Mouse (Mus musculus) embryonic facial prominence, embryonic 14.5 days (tissue): ENCODE measurements around the gene Cilp2. TPM values are rescaled to one million over a fixed set of nuclear protein-coding genes. Genes with fewer than 3 reads are reported as not detected.
A peak's percentile ranks its signal among the peaks of the same experiment; 100 is the strongest.

Experiments
- ATAC-seq: fragments of 200-750 bp; cut with Nextera tagmentation; 2 replicates; pipeline ENCODE4 v1.8.0; 2017; ENCODE audit warnings: low read depth, moderate number of reproducible peaks, moderate TSS enrichment
- DNase-seq: peaks from one replicate; pipeline ENCODE4 v3.0.0-alpha.2; 2015; ENCODE audit warnings: low spot score
- H3K27ac ChIP-seq: fragments of 300-500 bp; sonication (generic); replicated peaks from 2 replicates; pipeline ENCODE4 v1.5.1; 2014; ENCODE audit warnings: low read depth, mild to moderate bottlenecking, low read length, moderate library complexity
- H3K27me3 ChIP-seq: fragments of 300-500 bp; sonication (generic); replicated peaks from 2 replicates; pipeline ENCODE4 v1.6.1; 2014; ENCODE audit warnings: low read length; ENCODE audit not compliant: control insufficient read depth, insufficient read depth
- H3K36me3 ChIP-seq: fragments of 300-500 bp; sonication (generic); 2 replicates; pipeline ENCODE4 v1.6.1; 2014; ENCODE audit warnings: low read length, mixed read lengths; ENCODE audit not compliant: control insufficient read depth, insufficient read depth
- H3K4me1 ChIP-seq: fragments of 300-500 bp; sonication (generic); 2 replicates; pipeline ENCODE4 v1.6.1; 2014; ENCODE audit warnings: antibody characterized with exemption, low read length; ENCODE audit not compliant: control insufficient read depth, insufficient read depth
- H3K4me2 ChIP-seq: fragments of 300-500 bp; sonication (generic); 2 replicates; pipeline ENCODE4 v1.6.1; 2014; ENCODE audit warnings: low read depth, mild to moderate bottlenecking, low read length, moderate library complexity, mixed read lengths
- H3K4me3 ChIP-seq: fragments of 300-500 bp; sonication (generic); 2 replicates; pipeline ENCODE4 v1.5.1; 2014; ENCODE audit warnings: low read depth, mild to moderate bottlenecking, low read length
- H3K9ac ChIP-seq: fragments of 300-500 bp; sonication (generic); 2 replicates; pipeline ENCODE4 v1.6.1; 2014; ENCODE audit warnings: low read depth, mild to moderate bottlenecking, low read length, moderate library complexity, mixed read lengths
- H3K9me3 ChIP-seq: fragments of 300-500 bp; sonication (generic); 2 replicates; pipeline ENCODE4 v1.6.1; 2016; ENCODE audit warnings: low read length; ENCODE audit not compliant: control insufficient read depth
- WGBS: fragments of 180-500 bp; shearing (Covaris S2); extraction: QIAGEN DNeasy Blood & Tissue Kit; methylation state at CpG from one replicate; pipeline ENCODE4 v1.1.7; 2014; 5-methylcytosine and 5-hydroxymethylcytosine counted together
- polyA plus RNA-seq: library from polyadenylated mRNA; unstranded; fragments of >200 nt; fragmentation: Nextera tagmentation; extraction: Ambion mirVana; gene quantifications from 2 replicates; pipeline ENCODE4 v1.2.1, GENCODE M21; 2014

Gene Cilp2
- polyA plus RNA-seq, 1 experiment from 2014 or later: 1.3 TPM

- Histone ChIP-seq H3K9me3 (no peaks in the 10 kb centered on the region), H3K4me2 (no peak overlapping the region), H3K4me1 (no peaks in the 10 kb centered on the region), H3K27me3 (no peaks in the 10 kb centered on the region), H3K4me3 (no peak overlapping the region), H3K36me3 (no peaks in the 10 kb centered on the region), H3K9ac (no peak overlapping the region), H3K27ac (no peak overlapping the region)
- 79% methylated on average over 7 of the region's 7 CpGs for WGBS
- DNase-seq (no peak), ATAC-seq (no peak)
Measured at GRCm38 (mm10) chr8:69850926-69851506, 36.5 kb downstream of the Cilp2 start.

GRCm38 (mm10) chr8:69849899-69850298 is 37.6 kb downstream of the Cilp2 start:
- WGBS: 33% methylated on average over 3 of the region's 3 CpGs
- H3K27ac ChIP-seq: no peak overlapping the region
- ATAC-seq (no peak), DNase-seq (no peak)
- H3K4me2 ChIP-seq: no peak overlapping the region
- H3K4me1 ChIP-seq: no peaks in the 10 kb centered on the region
- no peaks in the 10 kb centered on the region for H3K36me3 ChIP-seq
- no peak overlapping the region for H3K4me3 ChIP-seq
- no peaks in the 10 kb centered on the region for H3K9me3 ChIP-seq
- H3K9ac ChIP-seq: no peak overlapping the region
- no peaks in the 10 kb centered on the region for H3K27me3 ChIP-seq

- H3K27me3 ChIP-seq: no peaks in the 10 kb centered on the region
- no peak overlapping the region for H3K27ac ChIP-seq
- ATAC-seq (peak; percentile 71), DNase-seq (peak; percentile 57)
- H3K4me3 ChIP-seq: no peak overlapping the region
- H3K36me3 ChIP-seq: no peaks in the 10 kb centered on the region
- H3K9ac ChIP-seq: no peak overlapping the region
- H3K4me1 ChIP-seq: no peaks in the 10 kb centered on the region
- 76% methylated on average over 8 of the region's 8 CpGs for WGBS
- no peak overlapping the region for H3K4me2 ChIP-seq
- no peaks in the 10 kb centered on the region for H3K9me3 ChIP-seq
Measured at GRCm38 (mm10) chr8:69848951-69849350, 38.5 kb downstream of the Cilp2 start.

- H3K36me3 ChIP-seq: no peaks in the 10 kb centered on the region
- H3K27ac ChIP-seq: no peak overlapping the region
- ATAC-seq: no peak
- 60% methylated on average over 3 of the region's 3 CpGs for WGBS
- DNase-seq: no peak
- H3K27me3 ChIP-seq: no peaks in the 10 kb centered on the region
- no peaks in the 10 kb centered on the region for H3K9me3 ChIP-seq
- H3K9ac ChIP-seq: no peak overlapping the region
- no peak overlapping the region for H3K4me2 ChIP-seq
- H3K4me1 ChIP-seq: no peaks in the 10 kb centered on the region
- H3K4me3 ChIP-seq: no peak overlapping the region
Measured at GRCm38 (mm10) chr8:69847167-69848065, 40.1 kb downstream of the Cilp2 start.

- Histone ChIP-seq H3K4me1 (0 out of 2 replicates have a peak, but pooled peaks cover 4% of the 10 kb centered on the region), H3K36me3 (no peaks in the 10 kb centered on the region), H3K27ac (no peak overlapping the region), H3K4me2 (no peak overlapping the region), H3K27me3 (no peaks in the 10 kb centered on the region), H3K4me3 (no peak overlapping the region), H3K9ac (no peak overlapping the region), H3K9me3 (no peaks in the 10 kb centered on the region)
- no peak for DNase-seq
- no peak for ATAC-seq
- 64% methylated on average over 8 of the region's 8 CpGs for WGBS
Measured at GRCm38 (mm10) chr8:69837057-69837682, 50.3 kb downstream of the Cilp2 start.

GRCm38 (mm10) chr8:69832298-69832853 is 55.1 kb downstream of the Cilp2 start, which contains the start of gene Pbx4:
TSS of gene Pbx4 (plus strand) at chr8:69832491.
- Histone ChIP-seq H3K36me3 (peaks cover 6% of the 10 kb centered on the region; the same call in 1 of the 2 replicates), H3K27ac (no peak within 1 kb of the TSS), H3K4me2 (peak within 1 kb of the TSS; percentile 95), H3K4me1 (0 out of 2 replicates have a peak, but pooled peaks cover 7% of the 10 kb centered on the region), H3K9me3 (no peaks in the 10 kb centered on the region), H3K4me3 (peak within 1 kb of the TSS; percentile 63), H3K27me3 (no peaks in the 10 kb centered on the region), H3K9ac (peak within 1 kb of the TSS; percentile 70)
- DNase-seq (peak; percentile 98), ATAC-seq (peak; percentile 99)
- WGBS: 2% methylated on average over 25 of the region's 38 CpGs

Other genes starting within 250 kb of the Cilp2 start
- 1.5 and 1.8 TPM in 2 replicates for gene Zfp964, start 233.2 kb downstream of the Cilp2 start, polyA plus RNA-seq
- gene Zfp869, start 177.0 kb downstream of the Cilp2 start, polyA plus RNA-seq: 24.7 and 30.1 TPM in 2 replicates
- 6.4 and 8.3 TPM in 2 replicates for gene Zfp963, start 137.7 kb downstream of the Cilp2 start, polyA plus RNA-seq
- gene Gm20422, start 112.8 kb downstream of the Cilp2 start, polyA plus RNA-seq: 0.22 and 0.43 TPM in 2 replicates
- 41.8 and 42.9 TPM in 2 replicates for gene Atp13a1, start 96.5 kb downstream of the Cilp2 start, polyA plus RNA-seq
- gene Zfp866, start 96.5 kb downstream of the Cilp2 start, polyA plus RNA-seq: 26.0 and 29.9 TPM in 2 replicates
- 7.0 and 8.6 TPM in 2 replicates for gene Gmip, start 79.0 kb downstream of the Cilp2 start, polyA plus RNA-seq
- gene Lpar2, start 65.3 kb downstream of the Cilp2 start, polyA plus RNA-seq: 0.86 and 0.92 TPM in 2 replicates
- gene Pbx4, start 55.2 kb downstream of the Cilp2 start, polyA plus RNA-seq: 8.4 and 9.0 TPM in 2 replicates
- gene Tssk6, start 14.5 kb upstream of the Cilp2 start, polyA plus RNA-seq: 2.5 and 3.1 TPM in 2 replicates
- gene Ndufa13, start 14.9 kb upstream of the Cilp2 start, polyA plus RNA-seq: 185 and 201 TPM in 2 replicates
- 3.6 and 3.8 TPM in 2 replicates for gene Yjefn3, start 15.0 kb upstream of the Cilp2 start, polyA plus RNA-seq
- gene Gatad2a, start 108.7 kb upstream of the Cilp2 start, polyA plus RNA-seq: 49.4 and 50.4 TPM in 2 replicates
- 45.8 and 49.1 TPM in 2 replicates for gene Mau2, start 155.0 kb upstream of the Cilp2 start, polyA plus RNA-seq
- gene Sugp1, start 155.1 kb upstream of the Cilp2 start, polyA plus RNA-seq: 25.1 and 33.5 TPM in 2 replicates
- 0.47 and 1.1 TPM in 2 replicates for gene Tm6sf2, start 185.2 kb upstream of the Cilp2 start, polyA plus RNA-seq
- gene Hapln4, start 195.8 kb upstream of the Cilp2 start, polyA plus RNA-seq: 0.34 and 0.53 TPM in 2 replicates
- gene Ncan, start 233.2 kb upstream of the Cilp2 start, polyA plus RNA-seq: 1.1 and 1.2 TPM in 2 replicates
- gene Nr2c2ap, start 243.6 kb upstream of the Cilp2 start, polyA plus RNA-seq: 18.7 and 20.4 TPM in 2 replicates